Mouse (Mus musculus) cortical plate, adult 2 months (tissue): ENCODE measurements around the gene Mst1r.

Experiments
- CTCF ChIP-seq: fragments of 200-500 bp; IDR thresholded peaks from 2 replicates; pipeline ENCODE4 v1.5.1; 2011; ENCODE audit warnings: mild to moderate bottlenecking, control low read depth, low read length; ENCODE audit not compliant: insufficient read depth; ENCODE audit errors: extremely low read depth
- POLR2A ChIP-seq: fragments of 200-500 bp; IDR thresholded peaks from 2 replicates; pipeline ENCODE4 v1.6.1; 2011; ENCODE audit warnings: mild to moderate bottlenecking, low read length, control low read depth; ENCODE audit not compliant: insufficient read depth; ENCODE audit errors: extremely low read depth

DNA sequence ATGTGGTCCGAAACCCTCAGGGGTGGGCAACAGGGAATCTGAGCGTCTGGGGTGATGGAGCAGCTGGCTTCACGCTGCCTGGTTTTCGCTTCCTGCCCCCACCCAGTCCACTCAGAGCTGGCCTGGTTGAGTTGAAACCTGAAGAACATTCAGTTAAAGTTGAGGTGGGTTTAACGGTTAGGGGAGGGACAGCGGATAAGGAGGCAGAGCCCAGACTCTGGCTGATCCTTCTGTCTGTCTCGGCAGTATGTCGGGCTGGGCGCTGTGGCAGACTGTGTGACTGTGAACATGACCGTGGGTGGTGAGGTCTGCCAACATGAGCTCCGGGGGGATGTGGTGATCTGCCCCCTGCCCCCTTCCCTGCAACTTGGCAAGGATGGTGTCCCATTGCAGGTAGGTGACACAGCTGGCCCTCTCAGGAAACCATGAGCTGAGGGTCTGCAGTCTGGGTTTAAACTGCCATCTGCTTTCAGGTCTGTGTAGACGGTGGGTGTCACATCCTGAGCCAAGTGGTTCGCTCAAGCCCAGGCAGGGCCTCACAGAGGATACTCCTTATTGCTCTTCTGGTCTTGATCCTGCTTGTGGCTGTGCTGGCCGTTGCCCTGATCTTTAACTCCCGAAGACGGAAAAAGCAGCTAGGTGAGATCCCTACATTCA, 8.2 kb downstream of the Mst1r start:
- TF ChIP-seq CTCF (no peak), POLR2A (no peak)
